Mouse (Mus musculus): ENCODE data around the gene Ptx4. TPM values are rescaled to one million over a fixed set of nuclear protein-coding genes. Genes with fewer than 3 reads are reported as not detected.

The Ptx4 gene
- polyA plus RNA-seq, 1 experiment = 0.07 TPM

Other genes with a start within 250 kb of the Ptx4 start
- 37.3 and 41.3 TPM in 2 replicates for gene Nubp2, start 234.4 kb upstream of the Ptx4 start, polyA plus RNA-seq (2012; rRNA removed)
- 57.4 and 70.5 TPM in 2 replicates for gene Spsb3, start 234.1 kb upstream of the Ptx4 start, polyA plus RNA-seq (2012; rRNA removed)
- gene Eme2, start 225.7 kb upstream of the Ptx4 start, polyA plus RNA-seq (2012; rRNA removed) = 21.6 and 34.0 TPM in 2 replicates
- 119 and 144 TPM in 2 replicates for gene Mrps34, start 225.6 kb upstream of the Ptx4 start, polyA plus RNA-seq (2012; rRNA removed)
- gene Nme3, start 224.3 kb upstream of the Ptx4 start, polyA plus RNA-seq (2012; rRNA removed) = 61.2 and 62.9 TPM in 2 replicates
- 41.0 and 69.6 TPM in 2 replicates for gene Mapk8ip3, start 183.8 kb upstream of the Ptx4 start, polyA plus RNA-seq (2012; rRNA removed)
- 35.4 and 42.4 TPM in 2 replicates for gene Jpt2, start 160.1 kb upstream of the Ptx4 start, polyA plus RNA-seq (2012; rRNA removed)
- 8.0 and 15.1 TPM in 2 replicates for gene Cramp1l, start 105.0 kb upstream of the Ptx4 start, polyA plus RNA-seq (2012; rRNA removed)
- gene Ift140, start 104.7 kb upstream of the Ptx4 start, polyA plus RNA-seq (2012; rRNA removed) = 7.8 and 9.4 TPM in 2 replicates
- gene Tmem204, start 37.2 kb upstream of the Ptx4 start, polyA plus RNA-seq (2012; rRNA removed) = 16.7 and 18.5 TPM in 2 replicates
- 9.4 and 12.2 TPM in 2 replicates for gene Telo2, start 4.8 kb upstream of the Ptx4 start, polyA plus RNA-seq (2012; rRNA removed)
- gene Clcn7, start 12.6 kb downstream of the Ptx4 start, polyA plus RNA-seq (2012; rRNA removed) = 17.1 and 21.7 TPM in 2 replicates
- not detected in 2 replicates for gene Ccdc154, start 41.7 kb downstream of the Ptx4 start, polyA plus RNA-seq (2012; rRNA removed)
- gene Gm38655, start 54.7 kb downstream of the Ptx4 start, polyA plus RNA-seq (2012; rRNA removed) = not detected in 2 replicates
- 9.5 and 10.4 TPM in 2 replicates for gene BC003965, start 63.8 kb downstream of the Ptx4 start, polyA plus RNA-seq (2012; rRNA removed)
- gene Unkl, start 67.6 kb downstream of the Ptx4 start, polyA plus RNA-seq (2012; rRNA removed) = 6.0 and 9.8 TPM in 2 replicates
- 36.1 and 37.5 TPM in 2 replicates for gene Gnptg, start 119.4 kb downstream of the Ptx4 start, polyA plus RNA-seq (2012; rRNA removed)
- gene Tsr3, start 119.4 kb downstream of the Ptx4 start, polyA plus RNA-seq (2012; rRNA removed) = 11.6 and 12.7 TPM in 2 replicates
- gene Baiap3, start 135.6 kb downstream of the Ptx4 start, polyA plus RNA-seq (2012; rRNA removed) = 7.8 and 11.9 TPM in 2 replicates
- gene Ube2i, start 153.9 kb downstream of the Ptx4 start, polyA plus RNA-seq (2012; rRNA removed) = 113 and 132 TPM in 2 replicates
- not detected in 2 replicates for gene Prss34, start 177.6 kb downstream of the Ptx4 start, polyA plus RNA-seq (2012; rRNA removed)
- gene Prss28, start 187.9 kb downstream of the Ptx4 start, polyA plus RNA-seq (2012; rRNA removed) = not detected in 2 replicates
- not detected in 2 replicates for gene Prss29, start 197.9 kb downstream of the Ptx4 start, polyA plus RNA-seq (2012; rRNA removed)
- not detected in 2 replicates for gene Tpsab1, start 224.8 kb downstream of the Ptx4 start, polyA plus RNA-seq (2012; rRNA removed)
- gene Tpsb2, start 245.5 kb downstream of the Ptx4 start, polyA plus RNA-seq (2012; rRNA removed) = 0.58 and 0.59 TPM in 2 replicates
- 68.1 and 75.8 TPM in 2 replicates for gene Tpsg1, start 248.5 kb downstream of the Ptx4 start, polyA plus RNA-seq (2012; rRNA removed)

Data from large intestine, adult 2 months (tissue).